Mouse (Mus musculus) E14TG2a.4 (cell line): ENCODE data around the gene Serpinb12.
"Not testable (repeated sequence)": the region's sequence is repeated elsewhere in the genome, so short reads cannot be mapped to it uniquely, and the experiment has no call there.

Source experiments
- H3K27me3 ChIP-seq: 2 replicates; pipeline ENCODE4 v1.6.1; 2014; ENCODE audit warnings: low read length, control low read depth; ENCODE audit not compliant: insufficient read depth
- H3K36me3 ChIP-seq: 2 replicates; pipeline ENCODE4 v1.6.1; 2014; ENCODE audit warnings: low read length, control low read depth; ENCODE audit not compliant: insufficient read depth
- H3K4me1 ChIP-seq: replicated peaks from 2 replicates; pipeline ENCODE4 v1.6.1; 2014; ENCODE audit warnings: low read depth, low read length, control low read depth
- H3K4me3 ChIP-seq: replicated peaks from 2 replicates; pipeline ENCODE4 v1.5.1; 2014; ENCODE audit warnings: mild to moderate bottlenecking, low read length
- H3K9me3 ChIP-seq: 2 replicates; pipeline ENCODE4 v1.6.1; 2014; ENCODE audit warnings: low read length, control low read depth
- CTCF ChIP-seq: conservative IDR thresholded peaks from 2 replicates; pipeline ENCODE4 v1.5.1; 2014; ENCODE audit warnings: low read length
- NANOG ChIP-seq: IDR thresholded peaks from 2 replicates; pipeline ENCODE4 v1.6.1; 2014; ENCODE audit warnings: borderline replicate concordance, low read length, mixed read lengths
- POU5F1 ChIP-seq: IDR thresholded peaks from 2 replicates; pipeline ENCODE4 v1.6.1; 2014; ENCODE audit warnings: low read length, borderline replicate concordance

The Serpinb12 gene

GRCm38 (mm10) chr1:106934265-106934664 is at the start of gene Serpinb12:
Gene Serpinb12, plus strand, starts transcription at chr1:106934449.
- Histone ChIP-seq H3K36me3 (no peaks in the 10 kb centered on the region), H3K4me3 (no peak within 1 kb of the TSS), H3K9me3 (no peaks in the 10 kb centered on the region), H3K4me1 (no peaks in the 10 kb centered on the region), H3K27me3 (no peaks in the 10 kb centered on the region)
- no peak for TF ChIP-seq POU5F1

- not testable (repeated sequence) for H3K4me1 ChIP-seq, H3K9me3 ChIP-seq, H3K4me3 ChIP-seq
Observed at GRCm38 (mm10) chr1:106895142-106895541, 39.1 kb upstream of the Serpinb12 start.

GRCm38 (mm10) chr1:106901406-106901805 is 32.8 kb upstream of the Serpinb12 start:
- TF ChIP-seq POU5F1: no peak
- TF ChIP-seq CTCF: peak; percentile 68
- no peak for TF ChIP-seq NANOG
- Histone ChIP-seq H3K27me3 (no peaks in the 10 kb centered on the region; the same call in 1 of the 2 replicates), H3K4me3 (no peak overlapping the region), H3K9me3 (no peaks in the 10 kb centered on the region), H3K36me3 (no peaks in the 10 kb centered on the region), H3K4me1 (no peaks in the 10 kb centered on the region)

More at GRCm38 (mm10) chr1:106895142-106895541, 39.1 kb upstream of the Serpinb12 start:
- H3K36me3 ChIP-seq, H3K27me3 ChIP-seq: not testable (repeated sequence)

GRCm38 (mm10) chr1:106931954-106932353 is 2.3 kb upstream of the Serpinb12 start:
- Histone ChIP-seq H3K4me3 (no peak overlapping the region), H3K27me3 (no peaks in the 10 kb centered on the region), H3K4me1 (no peaks in the 10 kb centered on the region), H3K36me3 (no peaks in the 10 kb centered on the region), H3K9me3 (no peaks in the 10 kb centered on the region)
- no peak for TF ChIP-seq CTCF
- no peak for TF ChIP-seq NANOG
- no peak for TF ChIP-seq POU5F1

- Histone ChIP-seq H3K4me3 (no peak overlapping the region), H3K27me3 (no peaks in the 10 kb centered on the region), H3K4me1 (no peaks in the 10 kb centered on the region), H3K36me3 (no peaks in the 10 kb centered on the region), H3K9me3 (no peaks in the 10 kb centered on the region)
- TF ChIP-seq POU5F1: no peak
- TF ChIP-seq CTCF: no peak
- TF ChIP-seq NANOG: no peak
Observed at GRCm38 (mm10) chr1:106933658-106934057, 591 bp upstream of the Serpinb12 start.

GRCm38 (mm10) chr1:106947217-106947616 is 13.0 kb downstream of the Serpinb12 start:
- Histone ChIP-seq H3K9me3 (no peaks in the 10 kb centered on the region), H3K36me3 (no peaks in the 10 kb centered on the region), H3K4me1 (no peaks in the 10 kb centered on the region), H3K27me3 (no peaks in the 10 kb centered on the region), H3K4me3 (no peak overlapping the region)
- TF ChIP-seq CTCF (no peak), NANOG (no peak), POU5F1 (no peak)

- Histone ChIP-seq H3K4me1 (no peaks in the 10 kb centered on the region), H3K27me3 (no peaks in the 10 kb centered on the region), H3K9me3 (no peaks in the 10 kb centered on the region), H3K36me3 (no peaks in the 10 kb centered on the region), H3K4me3 (no peak overlapping the region)
- no peak for TF ChIP-seq NANOG
- TF ChIP-seq POU5F1: no peak
Observed at GRCm38 (mm10) chr1:106959981-106960380, 25.7 kb downstream of the Serpinb12 start.

GRCm38 (mm10) chr1:106961023-106961422 is 26.8 kb downstream of the Serpinb12 start:
- no peaks in the 10 kb centered on the region for H3K4me1 ChIP-seq

GRCm38 (mm10) chr1:106980684-106981083 is 46.4 kb downstream of the Serpinb12 start, which contains the start of gene Serpinb13:
Gene Serpinb13, plus strand, starts transcription at chr1:106980984.
- H3K9me3 ChIP-seq: no peaks in the 10 kb centered on the region
- no peak for TF ChIP-seq NANOG
- TF ChIP-seq CTCF: no peak
- no peak for TF ChIP-seq POU5F1
- H3K4me3 ChIP-seq: no peak within 1 kb of the TSS
- peaks cover 16% of the 10 kb centered on the region for H3K4me1 ChIP-seq
- H3K36me3 ChIP-seq: no peaks in the 10 kb centered on the region
- H3K27me3 ChIP-seq: no peaks in the 10 kb centered on the region

More at GRCm38 (mm10) chr1:106961023-106961422, 26.8 kb downstream of the Serpinb12 start:
- TF ChIP-seq CTCF (peak; percentile 60), POU5F1 (no peak)
- H3K27me3 ChIP-seq: no peaks in the 10 kb centered on the region
- H3K4me3 ChIP-seq: no peak overlapping the region
- H3K9me3 ChIP-seq: no peaks in the 10 kb centered on the region
- H3K36me3 ChIP-seq: no peaks in the 10 kb centered on the region
